Mouse (Mus musculus) forebrain, embryonic 11.5 days (tissue): Measurements from ENCODE around the gene Pax2. TPM values are rescaled to one million over a fixed set of nuclear protein-coding genes. Genes with fewer than 3 reads are reported as not detected.

ENCODE experiments used
- ATAC-seq: fragments of 200-750 bp; cut with Nextera tagmentation; replicated peaks from 2 replicates; pipeline ENCODE4 v1.8.0; 2017; ENCODE audit warnings: moderate TSS enrichment; ENCODE audit not compliant: low FRiP score
- DNase-seq: peaks from one replicate; pipeline ENCODE4 v3.0.0-alpha.2; 2017; ENCODE audit warnings: low spot score
- H3K27ac ChIP-seq: fragments of 300-500 bp; sonication (generic); 2 replicates; pipeline ENCODE4 v1.5.1; 2014; ENCODE audit warnings: low read depth, low read length
- H3K27me3 ChIP-seq: fragments of 300-500 bp; sonication (generic); 2 replicates; pipeline ENCODE4 v1.6.1; 2014; ENCODE audit warnings: mild to moderate bottlenecking, low read length, mixed read lengths; ENCODE audit not compliant: control insufficient read depth, insufficient read depth
- H3K36me3 ChIP-seq: fragments of 300-500 bp; sonication (generic); 2 replicates; pipeline ENCODE4 v1.6.1; 2014; ENCODE audit warnings: mild to moderate bottlenecking, low read length, moderate library complexity, mixed read lengths; ENCODE audit not compliant: control insufficient read depth, insufficient read depth
- H3K4me1 ChIP-seq: fragments of 300-500 bp; sonication (generic); replicated peaks from 2 replicates; pipeline ENCODE4 v1.6.1; 2014; ENCODE audit warnings: low read length, mixed read lengths; ENCODE audit not compliant: control insufficient read depth, insufficient read depth
- H3K4me2 ChIP-seq: fragments of 300-500 bp; sonication (generic); 2 replicates; pipeline ENCODE4 v1.6.1; 2014; ENCODE audit warnings: low read depth, mild to moderate bottlenecking, low read length, moderate library complexity, mixed read lengths; ENCODE audit not compliant: severe bottlenecking
- H3K4me3 ChIP-seq: fragments of 300-500 bp; sonication (generic); 2 replicates; pipeline ENCODE4 v1.5.1; 2014; ENCODE audit warnings: low read depth, low read length
- H3K9ac ChIP-seq: fragments of 300-500 bp; sonication (generic); 2 replicates; pipeline ENCODE4 v1.6.1; 2014; ENCODE audit warnings: low read length
- H3K9me3 ChIP-seq: fragments of 300-500 bp; sonication (generic); 2 replicates; pipeline ENCODE4 v1.6.1; 2016; ENCODE audit warnings: low read length, mixed read lengths; ENCODE audit not compliant: control insufficient read depth
- WGBS: fragments of 180-500 bp; shearing (Covaris S2); extraction: QIAGEN DNeasy Blood & Tissue Kit; methylation state at CpG from one replicate; pipeline ENCODE4 v1.1.7; 2014; 5-methylcytosine and 5-hydroxymethylcytosine counted together
- polyA plus RNA-seq: library from polyadenylated mRNA; unstranded; fragments of >200 nt; fragmentation: Nextera tagmentation; extraction: Ambion mirVana; gene quantifications from 2 replicates; pipeline ENCODE4 v1.2.1, GENCODE M21; 2014

Pax2 gene
- 0.20 and 0.39 TPM in 2 replicates for polyA plus RNA-seq

DNA sequence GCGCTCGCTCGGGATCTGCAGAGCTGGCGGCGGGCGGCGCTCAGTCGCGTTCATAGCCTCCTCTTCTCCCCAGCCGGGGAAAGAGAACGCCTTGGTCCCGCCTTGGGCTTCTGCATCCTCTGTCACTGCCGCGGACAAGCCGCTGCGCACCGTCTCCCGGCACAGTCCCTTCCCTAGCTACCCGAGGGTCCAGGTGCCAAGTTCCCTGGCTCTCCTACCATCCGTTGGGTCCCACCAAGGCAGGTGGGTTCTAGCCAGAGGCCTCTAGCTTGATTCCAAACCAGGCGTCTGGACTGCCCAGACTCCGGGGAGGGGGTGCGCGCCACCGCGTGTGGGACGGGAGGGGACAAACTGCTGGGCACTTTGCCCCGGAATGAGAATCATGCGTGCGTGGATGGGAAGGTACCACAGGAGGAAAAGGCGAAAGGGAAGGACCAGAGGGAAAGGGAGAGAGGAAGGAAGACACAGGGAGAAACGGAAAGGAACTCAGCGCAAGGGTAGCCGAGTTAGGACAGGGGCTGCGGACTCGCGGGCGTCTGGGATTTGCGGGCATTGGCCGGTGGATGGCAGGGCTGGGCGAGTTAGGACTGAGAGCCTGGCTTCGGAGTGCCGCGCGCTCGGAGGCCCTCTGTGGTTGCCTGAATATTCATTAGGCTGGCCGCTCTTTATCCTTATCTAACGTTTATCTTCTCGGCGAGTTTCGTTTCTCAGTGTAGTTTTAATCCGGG is at the start of gene Pax2:
Pax2 (plus strand) TSS at position 353 of the 728 bp plus-strand sequence.
- H3K27me3 ChIP-seq, result peaks cover 89% of the 10 kb centered on the region
- H3K27ac ChIP-seq, result no peak within 1 kb of the TSS
- peak within 1 kb of the TSS; percentile 77 for H3K4me2 ChIP-seq
- WGBS, result under 1% methylated on average over 51 of the region's 52 CpGs
- DNase-seq, result peak; percentile 77
- no peaks in the 10 kb centered on the region for H3K9me3 ChIP-seq
- H3K4me3 ChIP-seq, result peak within 1 kb of the TSS; percentile 38
- peaks cover 25% of the 10 kb centered on the region for H3K4me1 ChIP-seq
- ATAC-seq, result peak; percentile 39; the same call in 1 of the 2 replicates
- no peaks in the 10 kb centered on the region for H3K36me3 ChIP-seq
- H3K9ac ChIP-seq, result peak within 1 kb of the TSS; percentile 23

DNA sequence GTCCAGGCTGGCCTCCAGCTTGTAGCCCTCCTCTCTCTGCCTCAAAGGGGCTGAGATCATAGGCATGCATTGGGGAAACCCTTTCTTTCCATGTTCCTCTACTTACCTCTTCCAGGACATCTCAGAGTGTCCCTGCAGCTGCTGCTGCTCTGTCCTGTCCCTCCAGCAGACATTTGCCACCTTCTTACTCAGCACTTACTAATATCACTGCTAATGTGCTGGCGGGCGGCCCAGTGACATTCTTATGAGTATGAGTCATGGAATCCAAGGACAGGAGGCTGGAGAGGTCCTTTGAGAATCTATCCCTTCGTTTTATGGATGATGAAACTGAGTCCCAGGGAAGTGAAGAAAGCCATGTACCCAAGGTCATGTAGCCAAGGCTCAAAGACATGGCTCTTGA is 47.0 kb upstream of the Pax2 start:
- ATAC-seq (no peak), DNase-seq (no peak)
- Histone ChIP-seq H3K9me3 (no peaks in the 10 kb centered on the region), H3K9ac (no peak overlapping the region), H3K4me1 (no peaks in the 10 kb centered on the region), H3K27ac (no peak overlapping the region), H3K4me2 (no peak overlapping the region), H3K27me3 (no peaks in the 10 kb centered on the region; the same call in 1 of the 2 replicates), H3K4me3 (no peak overlapping the region), H3K36me3 (no peaks in the 10 kb centered on the region)
- 81% methylated on average over 3 of the region's 3 CpGs for WGBS

DNA sequence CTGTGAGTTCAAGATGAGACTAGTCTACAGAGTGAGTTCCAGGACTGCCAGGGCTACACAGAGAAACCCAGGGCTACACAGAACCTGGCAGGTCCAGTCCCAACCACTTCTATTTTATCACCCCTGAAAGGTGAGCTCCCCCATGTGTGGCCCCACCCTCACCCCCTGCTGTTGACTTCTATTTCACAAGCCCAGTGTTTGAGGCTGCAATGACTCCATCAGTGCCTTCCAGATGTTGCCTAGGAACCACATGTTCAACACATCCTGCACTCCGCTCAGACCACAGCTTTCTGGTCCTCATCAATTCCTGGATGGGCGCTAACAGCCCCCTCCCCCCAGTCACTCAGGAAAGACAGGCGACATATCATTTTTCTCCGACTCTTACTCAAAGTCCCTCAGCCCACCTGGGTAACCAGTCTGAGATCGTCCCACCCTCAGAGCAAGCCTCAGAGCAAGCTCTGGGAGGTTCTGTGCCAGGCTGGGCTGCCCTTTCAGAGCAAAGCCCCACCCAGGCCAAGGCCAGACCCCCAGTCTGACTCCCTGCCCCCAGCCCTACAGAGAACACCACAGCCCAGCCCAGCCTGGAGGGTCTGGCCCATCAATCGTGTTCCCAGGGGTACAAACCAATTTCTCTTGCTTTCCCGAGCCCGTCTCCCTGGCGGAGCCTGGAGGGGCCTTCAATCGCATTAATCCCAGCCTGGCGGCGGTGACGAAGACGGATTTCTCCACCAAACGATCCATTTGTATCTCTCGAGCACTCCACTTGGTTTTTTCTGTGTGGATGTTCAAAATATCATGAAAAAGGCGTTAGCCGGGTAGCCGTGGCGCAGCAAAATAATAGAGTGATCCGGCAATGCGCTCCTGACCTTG is 38.9 kb upstream of the Pax2 start:
- 75% methylated on average over 22 of the region's 22 CpGs for WGBS
- Histone ChIP-seq H3K27me3 (peaks cover 33% of the 10 kb centered on the region), H3K4me2 (no peak overlapping the region), H3K9me3 (no peaks in the 10 kb centered on the region), H3K9ac (no peak overlapping the region), H3K4me1 (peaks cover 13% of the 10 kb centered on the region; the same call in 1 of the 2 replicates), H3K4me3 (no peak overlapping the region), H3K36me3 (no peaks in the 10 kb centered on the region), H3K27ac (no peak overlapping the region)
- DNase-seq, result no peak
- ATAC-seq, result no peak

DNA sequence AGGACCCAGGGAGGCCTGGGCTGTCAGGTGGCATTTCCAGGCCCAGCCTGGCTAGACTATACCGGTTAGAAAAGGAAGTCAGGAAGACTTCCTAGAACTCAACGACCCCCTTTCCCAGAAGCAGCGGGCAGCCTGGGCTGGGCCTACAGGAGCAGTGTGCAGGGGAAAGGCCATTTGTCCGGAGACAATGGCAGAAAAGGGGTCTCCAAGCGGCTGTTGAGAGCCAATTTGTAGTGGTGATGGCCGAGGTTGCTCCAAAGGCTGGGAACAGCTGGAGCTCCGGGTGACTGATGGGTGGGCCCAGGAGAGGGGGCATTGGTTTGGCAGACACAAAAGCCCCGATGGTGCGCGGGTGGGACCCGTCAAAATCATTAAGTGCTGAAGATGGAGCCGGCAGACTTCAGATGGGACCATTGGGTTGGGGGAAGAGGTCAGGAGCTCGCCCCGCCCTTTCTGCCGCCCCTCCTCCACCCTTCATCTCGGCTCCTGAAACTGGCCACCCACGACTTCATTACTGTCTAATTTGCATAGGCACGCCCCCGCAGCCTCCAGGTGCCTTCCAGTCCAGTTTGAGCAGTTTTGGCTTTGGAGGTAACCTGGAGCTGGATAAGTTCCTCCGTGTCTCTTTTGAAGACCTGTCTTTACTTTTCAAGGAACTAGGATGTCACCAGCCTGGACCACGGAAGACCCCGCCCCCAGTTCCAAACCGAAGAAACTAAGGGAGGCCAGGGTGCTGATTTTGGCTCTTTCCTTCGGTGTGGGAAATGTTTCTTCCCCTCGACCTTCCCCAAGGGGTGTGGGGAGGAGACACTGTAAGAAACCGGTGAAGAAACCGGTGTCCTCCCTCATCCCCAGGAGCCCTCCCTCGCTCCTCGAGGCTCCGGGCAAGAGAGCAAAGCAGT is 36.3 kb upstream of the Pax2 start:
- peaks cover 17% of the 10 kb centered on the region; the same call in 1 of the 2 replicates for H3K4me1 ChIP-seq
- DNase-seq (no peak), ATAC-seq (0 out of 2 replicates have a peak, but pooled peaks have one; percentile 2)
- under 1% methylated on average over 30 of the region's 30 CpGs for WGBS
- H3K27ac ChIP-seq, result no peak overlapping the region
- H3K4me3 ChIP-seq, result peak overlapping the region; percentile 33
- H3K4me2 ChIP-seq, result peak overlapping the region; percentile 84
- no peaks in the 10 kb centered on the region for H3K36me3 ChIP-seq
- H3K9me3 ChIP-seq, result no peaks in the 10 kb centered on the region
- peak overlapping the region; percentile 39 for H3K9ac ChIP-seq
- H3K27me3 ChIP-seq, result peaks cover 56% of the 10 kb centered on the region

DNA sequence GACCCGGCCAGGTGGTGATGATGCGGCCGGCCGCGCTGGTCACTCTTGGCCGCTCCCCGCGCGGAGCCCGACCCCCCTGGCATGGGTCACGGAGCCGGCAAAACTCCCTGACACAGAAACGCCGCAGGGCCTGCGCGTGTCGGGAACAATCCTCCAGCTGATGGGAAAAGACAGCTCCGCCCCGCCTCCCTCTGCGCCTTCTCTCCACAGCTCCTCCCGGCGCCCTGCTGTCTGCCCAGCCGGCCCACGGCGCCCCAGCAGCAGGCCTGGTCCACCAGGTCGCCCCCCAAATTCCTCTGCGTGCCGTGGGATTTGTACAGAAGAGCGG is 35.7 kb upstream of the Pax2 start:
- 0% methylated on average over 29 of the region's 29 CpGs for WGBS
- ATAC-seq, result no peak
- H3K27ac ChIP-seq, result no peak overlapping the region

DNA sequence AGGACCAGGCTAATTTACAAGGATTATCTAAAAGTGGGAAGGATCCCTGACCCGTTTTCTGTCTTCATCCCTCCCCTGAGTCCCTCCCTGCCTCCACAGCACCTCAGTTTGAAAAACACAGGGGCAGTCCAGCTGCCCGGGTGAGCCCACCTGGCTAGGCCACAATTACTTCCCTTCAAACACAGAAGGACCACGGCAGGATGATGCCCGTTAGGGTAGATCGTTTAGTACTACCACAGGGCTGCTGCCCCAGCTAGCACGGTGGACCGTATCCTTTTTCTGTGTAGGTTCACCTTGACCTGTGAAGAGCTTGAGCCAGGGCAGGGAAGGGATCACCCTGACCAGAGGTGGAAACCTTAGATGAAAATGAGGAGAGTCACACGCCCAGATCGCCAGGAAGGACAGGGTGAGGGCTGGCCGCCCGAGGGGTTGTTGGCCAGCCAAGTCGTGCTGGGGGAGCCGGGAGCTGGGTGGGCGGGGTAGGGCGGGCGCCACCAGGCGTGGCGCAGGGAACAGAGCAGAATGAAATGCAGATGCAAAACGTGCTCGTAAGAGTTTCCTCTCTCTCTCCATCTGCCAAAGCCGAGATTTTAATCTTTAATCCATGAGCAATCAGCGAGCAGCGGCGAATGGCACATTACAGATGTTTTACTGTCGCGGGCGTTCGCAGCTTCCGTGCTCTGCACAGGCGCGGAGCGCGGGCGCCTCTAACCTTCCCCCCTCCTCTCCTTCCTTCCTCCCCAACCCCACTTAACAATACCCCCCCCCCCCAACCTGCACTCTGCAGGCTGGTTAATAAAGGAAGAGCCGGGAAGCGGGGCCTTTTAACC is 32.0 kb upstream of the Pax2 start:
- Histone ChIP-seq H3K27me3 (peaks cover 66% of the 10 kb centered on the region), H3K9ac (no peak overlapping the region; the same call in 1 of the 2 replicates), H3K4me1 (peaks cover 17% of the 10 kb centered on the region; the same call in 1 of the 2 replicates), H3K4me2 (peak overlapping the region; percentile 44), H3K36me3 (no peaks in the 10 kb centered on the region), H3K27ac (no peak overlapping the region), H3K9me3 (no peaks in the 10 kb centered on the region), H3K4me3 (peak overlapping the region; percentile 20)
- ATAC-seq (no peak), DNase-seq (peak; percentile 58)
- under 1% methylated on average over 36 of the region's 36 CpGs for WGBS

More for the DNA sequence above, 35.7 kb upstream of the Pax2 start:
- Histone ChIP-seq H3K9me3 (no peaks in the 10 kb centered on the region), H3K27me3 (peaks cover 62% of the 10 kb centered on the region), H3K4me3 (peak overlapping the region; percentile 33), H3K36me3 (no peaks in the 10 kb centered on the region), H3K4me1 (peaks cover 17% of the 10 kb centered on the region; the same call in 1 of the 2 replicates), H3K9ac (peak overlapping the region; percentile 39), H3K4me2 (peak overlapping the region; percentile 84)
- peak; percentile 74 for DNase-seq

DNA sequence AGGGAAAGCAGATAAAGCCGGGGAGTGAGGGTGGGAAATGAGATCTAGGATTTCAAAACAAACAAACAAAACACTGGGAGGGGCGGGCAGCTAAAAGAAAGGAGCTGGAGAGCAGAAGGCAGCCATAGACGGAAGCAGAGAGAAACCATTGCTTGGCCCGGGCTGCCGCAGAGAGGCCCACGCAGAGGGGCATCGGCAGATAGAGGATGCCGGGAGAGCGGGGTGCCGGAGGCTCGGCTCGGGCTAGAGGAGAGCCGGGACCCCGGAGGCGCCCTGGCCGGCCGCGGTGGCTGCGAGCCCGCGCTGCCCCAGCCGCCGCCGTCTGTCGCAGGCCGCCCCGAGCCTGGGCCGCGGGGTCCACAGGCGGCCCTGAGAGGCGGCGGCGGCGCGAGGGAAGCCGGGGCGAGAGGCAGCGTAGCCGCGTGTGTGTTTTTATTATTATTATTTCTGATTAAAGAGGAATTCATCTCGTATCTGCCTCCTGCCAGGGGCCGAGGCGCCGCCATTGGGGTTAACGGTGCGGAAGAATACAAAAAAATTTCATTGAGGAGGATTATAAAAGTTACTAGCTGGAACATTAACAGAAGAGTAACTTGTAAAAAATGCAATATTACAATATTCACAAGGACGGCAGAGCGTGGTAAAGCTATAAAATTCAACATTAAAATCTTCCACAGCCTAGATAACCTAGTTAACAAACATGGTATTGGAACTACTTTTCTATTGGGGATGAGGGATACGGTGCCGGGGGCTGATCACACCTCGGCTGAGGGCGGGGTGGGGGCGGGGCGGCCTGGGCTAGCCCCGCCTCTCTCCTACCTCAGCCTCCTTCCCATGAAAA is 29.7 kb upstream of the Pax2 start:
- peaks cover 47% of the 10 kb centered on the region for H3K27me3 ChIP-seq
- DNase-seq (peak; percentile 82), ATAC-seq (peak; percentile 70; the same call in 1 of the 2 replicates)
- no peaks in the 10 kb centered on the region for H3K36me3 ChIP-seq
- H3K27ac ChIP-seq, result no peak overlapping the region
- H3K9ac ChIP-seq, result peak overlapping the region; percentile 90
- peaks cover 4% of the 10 kb centered on the region; the same call in 1 of the 2 replicates for H3K4me1 ChIP-seq
- peak overlapping the region; percentile 74 for H3K4me2 ChIP-seq
- no peaks in the 10 kb centered on the region for H3K9me3 ChIP-seq
- H3K4me3 ChIP-seq, result peak overlapping the region; percentile 49
- under 1% methylated on average over 55 of the region's 55 CpGs for WGBS
